Mouse (Mus musculus): ENCODE measurements at regions not wholly inside any gene's neighbourhood (a gene's known extent, or its start where the extent isn't known, plus 50 kb on each side); places are given as distances from the start of the nearest gene placed in this dataset.

DNA sequence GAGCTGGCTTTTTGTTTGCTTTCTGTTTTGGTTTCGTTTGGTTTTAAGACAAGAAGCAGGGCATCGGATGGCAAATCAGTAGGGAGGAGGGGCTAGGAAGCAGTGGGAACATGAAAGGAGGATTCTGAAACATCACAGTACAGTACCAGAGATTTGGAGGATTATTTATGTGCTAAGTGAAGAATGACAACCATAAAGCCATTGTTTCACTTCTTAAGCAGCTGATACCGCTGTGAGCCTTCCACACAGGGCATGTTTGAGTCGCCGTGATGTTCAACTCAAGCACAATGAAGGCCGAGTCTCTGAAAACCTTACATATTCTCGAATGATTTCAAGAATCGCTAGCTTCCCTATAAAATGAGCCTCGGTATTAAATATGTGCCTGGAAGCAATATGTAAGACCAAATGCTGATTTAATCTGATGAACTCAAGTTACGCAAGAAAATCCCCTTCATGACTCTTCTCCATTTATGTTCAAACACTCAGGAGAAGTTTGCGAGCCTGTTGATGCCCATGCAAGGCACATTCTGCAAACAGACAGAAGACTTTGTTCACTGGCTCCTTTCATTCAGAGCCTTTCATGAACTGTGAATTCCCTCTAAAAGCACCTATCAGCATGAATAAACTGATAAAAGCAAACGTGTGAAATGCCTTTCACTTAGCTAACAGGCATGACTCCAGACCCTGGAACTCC lies 441.2 kb downstream of the Efnb2 start:
- Histone ChIP-seq H3K4me2 (ENCODE audit: low read depth) (no peak overlapping the region), H3K9ac (replicated peaks) (no peak overlapping the region), H3K9me3 (ENCODE audit: control insufficient read depth, low read length) (no peaks in the 10 kb centered on the region), H3K4me3 (ENCODE audit: insufficient read depth in 1 of 2, low read depth in 2 of 2, low read length in 2 of 2) (no peak overlapping the region), H3K27ac (no peak overlapping the region), H3K4me1 (replicated peaks; ENCODE audit: control insufficient read depth in 2 of 2, insufficient read depth in 2 of 2, low read length in 1 of 2) (no peaks in the 10 kb centered on the region), H3K27me3 (ENCODE audit: control insufficient read depth, insufficient read depth, low read length) (no peaks in the 10 kb centered on the region), H3K36me3 (replicated peaks; ENCODE audit: control insufficient read depth, insufficient read depth, low read depth) (no peaks in the 10 kb centered on the region)
- ATAC-seq (ENCODE audit: insufficient read depth) (no peak), DNase-seq (ENCODE audit: low read depth in 3 of 3, low spot score in 3 of 3) (no peak)
- TF ChIP-seq EP300 (IDR thresholded peaks at IDR 0.05; ENCODE audit: low read depth) (no peak), CTCF (IDR thresholded peaks at IDR 0.05; ENCODE audit: low read depth) (no peak)
- 64% methylated on average over 12 of the region's 12 CpGs for WGBS (ENCODE audit: insufficient replicate concordance)

DNA sequence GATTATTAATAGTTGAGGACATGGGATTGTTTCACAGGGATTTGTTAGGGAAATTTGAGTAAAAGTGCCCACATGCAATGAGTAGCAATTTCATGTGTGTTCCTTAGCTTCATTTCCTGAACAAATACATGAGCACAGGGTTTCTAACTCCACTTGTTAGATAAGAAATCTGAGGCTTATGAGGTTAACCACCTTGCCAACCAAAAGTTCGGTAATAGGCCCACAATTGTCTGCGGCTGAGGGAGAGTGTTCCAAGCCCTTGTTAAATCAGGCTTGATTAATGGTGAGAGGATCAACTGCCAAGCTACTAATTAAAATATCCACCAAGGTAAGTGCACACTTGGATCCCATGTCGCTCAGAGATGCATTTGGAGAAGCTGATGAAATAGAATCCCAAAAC lies 468.0 kb downstream of the Efnb2 start:
- Histone ChIP-seq H3K36me3 (replicated peaks; ENCODE audit: control insufficient read depth, insufficient read depth, low read depth) (no peaks in the 10 kb centered on the region), H3K27me3 (ENCODE audit: control insufficient read depth, insufficient read depth, low read length) (no peaks in the 10 kb centered on the region), H3K4me2 (ENCODE audit: low read depth) (no peak overlapping the region), H3K4me1 (replicated peaks; ENCODE audit: control insufficient read depth in 2 of 2, insufficient read depth in 2 of 2, low read length in 1 of 2) (no peaks in the 10 kb centered on the region), H3K9me3 (ENCODE audit: control insufficient read depth, low read length) (no peaks in the 10 kb centered on the region), H3K27ac (no peak overlapping the region), H3K9ac (replicated peaks) (no peak overlapping the region), H3K4me3 (ENCODE audit: insufficient read depth in 1 of 2, low read depth in 2 of 2, low read length in 2 of 2) (no peak overlapping the region)
- TF ChIP-seq CTCF (IDR thresholded peaks at IDR 0.05; ENCODE audit: low read depth) (no peak), EP300 (IDR thresholded peaks at IDR 0.05; ENCODE audit: low read depth) (no peak)
- WGBS (ENCODE audit: insufficient replicate concordance) = 32% methylated on average over 3 of the region's 3 CpGs
- DNase-seq (ENCODE audit: low read depth in 3 of 3, low spot score in 3 of 3) (no peak), ATAC-seq (ENCODE audit: insufficient read depth) (no peak)

DNA sequence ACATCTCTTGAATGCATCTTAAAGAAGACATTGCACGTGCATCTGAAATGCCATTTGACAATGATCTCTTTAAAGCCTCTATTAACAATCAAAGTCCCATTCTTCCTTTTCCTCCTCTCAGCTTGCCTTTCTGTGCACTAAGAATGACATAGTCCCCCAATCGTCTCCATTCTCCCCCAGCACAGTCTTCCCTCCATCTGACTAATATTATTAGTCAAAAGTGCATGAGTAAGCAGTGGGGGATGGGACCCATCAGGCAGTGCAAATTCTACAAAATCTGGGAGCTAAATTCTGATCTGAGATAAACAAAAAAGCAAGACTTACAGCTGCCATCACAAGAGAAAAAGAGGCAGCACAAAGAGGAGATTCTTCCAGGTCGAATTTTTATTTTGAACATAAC lies 475.0 kb downstream of the Efnb2 start:
- Histone ChIP-seq H3K4me1 (replicated peaks; ENCODE audit: control insufficient read depth in 2 of 2, insufficient read depth in 2 of 2, low read length in 1 of 2) (no peaks in the 10 kb centered on the region), H3K4me2 (ENCODE audit: low read depth) (no peak overlapping the region), H3K36me3 (replicated peaks; ENCODE audit: control insufficient read depth, insufficient read depth, low read depth) (no peaks in the 10 kb centered on the region), H3K9ac (replicated peaks) (no peak overlapping the region), H3K4me3 (ENCODE audit: insufficient read depth in 1 of 2, low read depth in 2 of 2, low read length in 2 of 2) (no peak overlapping the region), H3K27ac (no peak overlapping the region), H3K27me3 (ENCODE audit: control insufficient read depth, insufficient read depth, low read length) (no peaks in the 10 kb centered on the region), H3K9me3 (ENCODE audit: control insufficient read depth, low read length) (no peaks in the 10 kb centered on the region)
- no peak for ATAC-seq (ENCODE audit: insufficient read depth)
- TF ChIP-seq EP300 (IDR thresholded peaks at IDR 0.05; ENCODE audit: low read depth) = no peak
- TF ChIP-seq CTCF (IDR thresholded peaks at IDR 0.05; ENCODE audit: low read depth) = no peak
- 40% methylated on average over 3 of the region's 3 CpGs for WGBS (ENCODE audit: insufficient replicate concordance)
- DNase-seq (ENCODE audit: low read depth in 3 of 3, low spot score in 3 of 3) = no peak

DNA sequence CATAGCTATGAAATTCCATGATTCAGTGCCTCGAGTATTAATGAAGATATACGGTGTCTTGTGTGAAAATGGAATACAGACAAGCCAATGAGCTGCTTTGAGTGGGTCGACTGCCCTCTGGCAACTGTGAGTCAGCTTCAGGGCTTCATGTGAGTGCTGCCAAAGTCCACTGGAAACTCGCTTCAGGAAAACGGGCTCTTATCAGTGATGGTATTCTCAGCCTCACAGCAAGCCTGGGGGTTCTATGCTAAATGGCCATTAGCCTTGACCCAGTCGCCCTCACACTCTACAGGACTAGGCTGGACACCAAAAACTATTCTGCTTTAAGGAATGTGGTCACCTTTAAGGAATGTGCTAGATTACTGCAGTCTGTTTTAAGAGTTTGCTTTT lies 477.8 kb downstream of the Efnb2 start:
- H3K27me3 ChIP-seq (ENCODE audit: control insufficient read depth, insufficient read depth, low read length) = no peaks in the 10 kb centered on the region
- DNase-seq (ENCODE audit: low read depth in 3 of 3, low spot score in 3 of 3) (no peak), ATAC-seq (ENCODE audit: insufficient read depth) (no peak)
- no peak overlapping the region for H3K9ac ChIP-seq (replicated peaks)
- whole genome bisulfite sequencing (ENCODE audit: insufficient replicate concordance) = 44% methylated on average over 6 of the region's 6 CpGs
- H3K4me2 ChIP-seq (ENCODE audit: low read depth) = no peak overlapping the region
- H3K36me3 ChIP-seq (replicated peaks; ENCODE audit: control insufficient read depth, insufficient read depth, low read depth) = no peaks in the 10 kb centered on the region
- no peak for TF ChIP-seq CTCF (IDR thresholded peaks at IDR 0.05; ENCODE audit: low read depth)
- TF ChIP-seq EP300 (IDR thresholded peaks at IDR 0.05; ENCODE audit: low read depth) = no peak
- no peak overlapping the region for H3K27ac ChIP-seq
- no peak overlapping the region for H3K4me3 ChIP-seq (ENCODE audit: insufficient read depth in 1 of 2, low read depth in 2 of 2, low read length in 2 of 2)
- no peaks in the 10 kb centered on the region for H3K4me1 ChIP-seq (replicated peaks; ENCODE audit: control insufficient read depth in 2 of 2, insufficient read depth in 2 of 2, low read length in 1 of 2)
- no peaks in the 10 kb centered on the region for H3K9me3 ChIP-seq (ENCODE audit: control insufficient read depth, low read length)

- ATAC-seq (ENCODE audit: insufficient read depth) = no peak
- no peaks in the 10 kb centered on the region for H3K4me1 ChIP-seq (replicated peaks; ENCODE audit: control insufficient read depth in 2 of 2, insufficient read depth in 2 of 2, low read length in 1 of 2)
- H3K4me3 ChIP-seq (ENCODE audit: insufficient read depth in 1 of 2, low read depth in 2 of 2, low read length in 2 of 2) = no peak overlapping the region
- WGBS (ENCODE audit: insufficient replicate concordance) = 54% methylated on average over 4 of the region's 4 CpGs
- TF ChIP-seq EP300 (IDR thresholded peaks at IDR 0.05; ENCODE audit: low read depth) (no peak), CTCF (IDR thresholded peaks at IDR 0.05; ENCODE audit: low read depth) (no peak)
- H3K27ac ChIP-seq = no peak overlapping the region
- H3K27me3 ChIP-seq (ENCODE audit: control insufficient read depth, insufficient read depth, low read length) = no peaks in the 10 kb centered on the region
- no peak overlapping the region for H3K4me2 ChIP-seq (ENCODE audit: low read depth)
- no peaks in the 10 kb centered on the region for H3K36me3 ChIP-seq (replicated peaks; ENCODE audit: control insufficient read depth, insufficient read depth, low read depth)
- DNase-seq (ENCODE audit: low read depth in 3 of 3, low spot score in 3 of 3) = no peak
- H3K9me3 ChIP-seq (ENCODE audit: control insufficient read depth, low read length) = no peaks in the 10 kb centered on the region
- H3K9ac ChIP-seq (replicated peaks) = no peak overlapping the region
Observed at GRCm38 (mm10) chr8:8182616-8183232, 478.3 kb downstream of the Efnb2 start.

Data from liver, embryonic 14.5 days (tissue).